Mouse (Mus musculus) testis, adult 2 months (tissue): Measurements from ENCODE around the gene Ccdc146.

Experiments used
- CTCF ChIP-seq: fragments of 200-500 bp; IDR thresholded peaks from 2 replicates; pipeline ENCODE4 v1.5.1; 2012; ENCODE audit warnings: low read depth, mild to moderate bottlenecking, inconsistent platforms, low read length, moderate library complexity; ENCODE audit not compliant: control insufficient read depth, insufficient read depth, insufficient replicate concordance
- POLR2A ChIP-seq: fragments of 200-500 bp; IDR thresholded peaks from 2 replicates; pipeline ENCODE4 v1.6.1; 2012; ENCODE audit warnings: low read depth, mild to moderate bottlenecking, inconsistent platforms, low read length, moderate library complexity; ENCODE audit not compliant: control insufficient read depth

- TF ChIP-seq CTCF (peak; percentile 45; the same call in 1 of the 2 replicates), POLR2A (no peak)
Measured at GRCm38 (mm10) chr5:21326494-21326893, 98.0 kb downstream of the Ccdc146 start.
